Mouse (Mus musculus) embryonic facial prominence, embryonic 11.5 days (tissue): ENCODE measurements around the gene Hace1. TPM values are rescaled to one million over a fixed set of nuclear protein-coding genes. Genes with fewer than 3 reads are reported as not detected.

ENCODE experiments used
- ATAC-seq: fragments of 200-750 bp; cut with Nextera tagmentation; replicated peaks from 2 replicates; pipeline ENCODE4 v1.8.0; 2017; ENCODE audit warnings: low read depth; ENCODE audit not compliant: insufficient number of reproducible peaks, low FRiP score, low TSS enrichment
- DNase-seq: peaks from one replicate; pipeline ENCODE4 v3.0.0-alpha.2; 2015; ENCODE audit warnings: low spot score
- H3K27ac ChIP-seq: fragments of 300-500 bp; sonication (generic); replicated peaks from 2 replicates; pipeline ENCODE4 v1.5.1; 2014; ENCODE audit warnings: mild to moderate bottlenecking, low read depth, low read length, control low read depth
- H3K27me3 ChIP-seq: fragments of 300-500 bp; sonication (generic); 2 replicates; pipeline ENCODE4 v1.6.1; 2014; ENCODE audit warnings: mild to moderate bottlenecking, low read length, moderate library complexity, mixed read lengths; ENCODE audit not compliant: control insufficient read depth, insufficient read depth
- H3K36me3 ChIP-seq: fragments of 300-500 bp; sonication (generic); replicated peaks from 2 replicates; pipeline ENCODE4 v1.6.1; 2014; ENCODE audit warnings: low read depth, mild to moderate bottlenecking, low read length, moderate library complexity, mixed read lengths; ENCODE audit not compliant: control insufficient read depth, insufficient read depth
- H3K4me1 ChIP-seq: fragments of 300-500 bp; sonication (generic); 2 replicates; pipeline ENCODE4 v1.6.1; 2014; ENCODE audit warnings: low read length, mixed read lengths; ENCODE audit not compliant: control insufficient read depth, insufficient read depth
- H3K4me2 ChIP-seq: fragments of 300-500 bp; sonication (generic); 2 replicates; pipeline ENCODE4 v1.6.1; 2014; ENCODE audit warnings: low read depth, mild to moderate bottlenecking, control low read depth, low read length, moderate library complexity
- H3K4me3 ChIP-seq: fragments of 300-500 bp; sonication (generic); 2 replicates; pipeline ENCODE4 v1.5.1; 2014; ENCODE audit warnings: low read depth, low read length, control low read depth
- H3K9ac ChIP-seq: fragments of 300-500 bp; sonication (generic); replicated peaks from 2 replicates; pipeline ENCODE4 v1.6.1; 2014; ENCODE audit warnings: mild to moderate bottlenecking, control low read depth, low read length
- H3K9me3 ChIP-seq: fragments of 300-500 bp; sonication (generic); replicated peaks from 2 replicates; pipeline ENCODE4 v1.6.1; 2016; ENCODE audit warnings: mild to moderate bottlenecking, low read length, inconsistent platforms, mixed read lengths; ENCODE audit not compliant: control insufficient read depth
- WGBS: fragments of 180-500 bp; shearing (Covaris S2); extraction: QIAGEN DNeasy Blood & Tissue Kit; methylation state at CpG from one replicate; pipeline ENCODE4 v1.1.7; 2014; 5-methylcytosine and 5-hydroxymethylcytosine counted together
- microRNA-seq: library from miRNA; unstranded; fragments of <30 nt; microRNA quantifications from one replicate; pipeline ENCODE4, GENCODE M21; 2016; ENCODE audit warnings: borderline number of aligned reads
- polyA plus RNA-seq: library from polyadenylated mRNA; unstranded; fragments of >200 nt; fragmentation: Nextera tagmentation; extraction: Ambion mirVana; gene quantifications from 2 replicates; pipeline ENCODE4 v1.2.1, GENCODE M21; 2014

Gene Hace1
- polyA plus RNA-seq, 1 experiment from 2014 or later: 31.8 TPM

GRCm38 (mm10) chr10:45706849-45707248 lies 129.2 kb downstream of the Hace1 start:
- DNase-seq (no peak), ATAC-seq (no peak)
- Histone ChIP-seq H3K27me3 (no peaks in the 10 kb centered on the region), H3K4me2 (no peak overlapping the region), H3K27ac (no peak overlapping the region), H3K4me1 (no peaks in the 10 kb centered on the region), H3K9ac (no peak overlapping the region), H3K4me3 (no peak overlapping the region), H3K9me3 (no peaks in the 10 kb centered on the region), H3K36me3 (no peaks in the 10 kb centered on the region)
- 95% methylated on average over 2 of the region's 2 CpGs for WGBS

GRCm38 (mm10) chr10:45710848-45711247 lies 133.2 kb downstream of the Hace1 start:
- Histone ChIP-seq H3K9ac (no peak overlapping the region), H3K4me3 (no peak overlapping the region), H3K27ac (no peak overlapping the region), H3K9me3 (no peaks in the 10 kb centered on the region), H3K27me3 (no peaks in the 10 kb centered on the region), H3K36me3 (no peaks in the 10 kb centered on the region), H3K4me2 (no peak overlapping the region), H3K4me1 (no peaks in the 10 kb centered on the region)
- 95% methylated on average over 3 of the region's 3 CpGs for WGBS
- ATAC-seq (no peak), DNase-seq (no peak)

- H3K36me3 ChIP-seq: no peaks in the 10 kb centered on the region
- H3K4me2 ChIP-seq: no peak overlapping the region
- H3K9ac ChIP-seq: no peak overlapping the region
- DNase-seq (no peak), ATAC-seq (no peak)
- no peaks in the 10 kb centered on the region for H3K27me3 ChIP-seq
- H3K4me1 ChIP-seq: no peaks in the 10 kb centered on the region
- 68% methylated on average over 4 of the region's 4 CpGs for WGBS
- no peaks in the 10 kb centered on the region for H3K9me3 ChIP-seq
- no peak overlapping the region for H3K27ac ChIP-seq
- H3K4me3 ChIP-seq: no peak overlapping the region
Measured at GRCm38 (mm10) chr10:45711348-45711747, 133.7 kb downstream of the Hace1 start.

Small RNAs within 50 kb of the gene (microRNA-seq; reads per million reads assigned to microRNA genes)
- gene Gm27731: not detected

Other genes with a start within 250 kb of the Hace1 start
- gene Bves, start 242.1 kb upstream of the Hace1 start, polyA plus RNA-seq: 2.1 and 2.7 TPM in 2 replicates
- gene Lin28b, start 91.4 kb upstream of the Hace1 start, polyA plus RNA-seq: 13.6 and 14.7 TPM in 2 replicates